10 mouse cellular contexts compared by ENCODE assay signal in genomic region chr9:44904964-44905363, GRCm38 (mm10). TPM values are rescaled to one million over a fixed set of nuclear protein-coding genes. Genes with fewer than 3 reads are reported as not detected.
DNase-seq lines count a peak whose midpoint lies in the region; TF ChIP-seq lines count a peak whose summit lies in the region.
"Had no signal": no experiment of that assay in that cellular context is flagged by ENCODE, and none has a peak within 500 bp of the region (broad histone marks: within the 10 kb centered on the region; RNA-seq: fewer than 3 reads in every experiment).

No protein-coding gene starts in this region.

- TF ChIP-seq CTCF in lung, adult 2 months (IDR thresholded peaks at IDR 0.05; ENCODE audit: insufficient read depth, low read length) = no peak
- TF ChIP-seq CTCF in olfactory bulb, adult 2 months (IDR thresholded peaks at IDR 0.05; ENCODE audit: insufficient read depth, low read depth, low read length) = no peak

- DNase-seq in lung, adult 18-20 months = peak; percentile 32 to 44
- DNase-seq in lung, adult 2 months = no peak
- peak; percentile 82 to 88 for DNase-seq in cerebellum, adult 18-20 months
- peak; percentile 62 for DNase-seq in gastrocnemius, postnatal 25 days
- DNase-seq in layer of hippocampus, adult 9-11 months = peak; percentile 90
- DNase-seq in thymus, postnatal 0 days (ENCODE audit: low spot score) = no peak
- no peak for DNase-seq in thymus, postnatal 25 days

- no peak for TF ChIP-seq POLR2A in lung, adult 2 months (IDR thresholded peaks at IDR 0.05; ENCODE audit: borderline replicate concordance, extremely low read depth, low read depth, low read length)
- TF ChIP-seq POLR2A in olfactory bulb, adult 2 months (IDR thresholded peaks at IDR 0.05; ENCODE audit: insufficient read depth, low read depth, low read length) = no peak

- 34% methylated on average over 5 of the region's 5 CpGs for WGBS in lung, adult 2 months
- WGBS in olfactory bulb, adult 2 months = 5% methylated on average over 5 of the region's 5 CpGs

- peak overlapping the region; percentile 94 for H3K27ac ChIP-seq in olfactory bulb, adult 2 months (ENCODE audit: insufficient read depth, low read depth, low read length)
- H3K27ac ChIP-seq: midbrain, embryonic 12.5 days had no signal

- H3K4me1 ChIP-seq in lung, adult 2 months (ENCODE audit: control insufficient read depth, insufficient read depth, low read length) = peaks cover 4% of the 10 kb centered on the region; the same call in 1 of the 2 replicates
- peaks cover 27% of the 10 kb centered on the region for H3K4me1 ChIP-seq in olfactory bulb, adult 2 months (ENCODE audit: control insufficient read depth, insufficient read depth, low read length)
- H3K4me1 ChIP-seq: midbrain, embryonic 12.5 days had no signal

- H3K4me3 ChIP-seq in lung, adult 2 months (replicated peaks; ENCODE audit: extremely low read depth, low read depth, low read length) = no peak overlapping the region
- no peak overlapping the region for H3K4me3 ChIP-seq in olfactory bulb, adult 2 months (ENCODE audit: insufficient read depth, low read depth, low read length)
- H3K4me3 ChIP-seq: erythroblast, embryonic 14.5 days; midbrain, embryonic 12.5 days had no signal

RNA-seq across cellular contexts. Expression of gene Atp5l, which starts 15.6 kb away (rescaled TPM):
- polyA plus RNA-seq in lung, adult 2 months (2012; rRNA removed) = 105 and 150 TPM in 2 replicates
- total RNA-seq in gastrocnemius, postnatal 25 days (2021) = 100 to 1,000 TPM; 769 to 791 TPM
- polyA plus RNA-seq in olfactory bulb, adult 2 months (2012; ENCODE audit: insufficient read depth, insufficient read length, low replicate concordance, missing spikeins) = not detected in 2 replicates
- polyA plus RNA-seq in thymus, postnatal 0 days (2015; fragmentation: Nextera tagmentation; extraction: Ambion mirVana) = 971 and 1,014 TPM in 2 replicates

RNA-seq across cellular contexts. Expression of gene Kmt2a, which starts 23.9 kb away (rescaled TPM):
- 18.8 and 22.6 TPM in 2 replicates for polyA plus RNA-seq in lung, adult 2 months (2012; rRNA removed)
- 10 to 100 TPM; 10.0 to 15.3 TPM for total RNA-seq in gastrocnemius, postnatal 25 days (2021)
- polyA plus RNA-seq in olfactory bulb, adult 2 months (2012; ENCODE audit: insufficient read depth, insufficient read length, low replicate concordance, missing spikeins) = 83.9 and 320 TPM in 2 replicates
- polyA plus RNA-seq in thymus, postnatal 0 days (2015; fragmentation: Nextera tagmentation; extraction: Ambion mirVana) = 13.1 and 20.1 TPM in 2 replicates

Comparison
In these comparisons a context has a peak if more than half of its experiments do, and no peak if none do; other contexts are left out.
1. DNase-seq: peak in lung, adult 18-20 months (2 of 2), cerebellum, adult 18-20 months (2 of 2), gastrocnemius, postnatal 25 days (single experiment) and layer of hippocampus, adult 9-11 months (single experiment); none in lung, adult 2 months (single experiment), thymus, postnatal 0 days (single experiment) and thymus, postnatal 25 days (single experiment).
2. RNA of gene Atp5l, which starts 15.6 kb away (polyA plus RNA-seq): 971 to 1,014 TPM in thymus, postnatal 0 days and 105 to 150 TPM in lung, adult 2 months; not detected in olfactory bulb, adult 2 months; every median in the first group is over 100 times any median in the second.